Mouse (Mus musculus) mesoderm, embryonic 11.5 days (tissue): ENCODE results near the gene Grk2.
A peak's percentile ranks its signal among the peaks of the same experiment; 100 is the strongest.
"Not testable (repeated sequence)": the region's sequence is repeated elsewhere in the genome, so short reads cannot be mapped to it uniquely, and the experiment has no call there.

Experiments used
- DNase-seq: peaks from one replicate; pipeline ENCODE4 v3.0.0-alpha.2; 2012; ENCODE audit warnings: low read depth, low spot score

Gene Grk2

DNA sequence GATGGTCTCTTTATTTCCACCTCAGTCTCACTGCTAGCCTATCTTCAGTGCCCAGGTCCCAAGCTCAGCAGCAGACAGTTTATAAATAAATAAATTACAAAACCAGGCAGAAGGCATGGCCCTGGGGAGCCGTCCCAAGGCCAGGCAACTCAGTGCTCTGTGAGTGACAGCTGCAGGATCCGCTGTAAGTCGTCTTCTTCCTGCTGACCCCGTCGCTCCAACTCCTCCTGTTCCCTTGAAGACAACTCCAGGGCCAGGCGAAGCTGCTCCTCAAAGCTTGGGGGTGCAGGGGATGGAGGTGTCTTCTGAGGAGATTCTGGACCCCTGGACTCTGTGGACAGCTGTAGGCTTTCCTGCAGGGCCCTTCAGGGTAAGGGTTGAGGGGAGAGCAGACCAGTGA lies 35.8 kb downstream of the Grk2 start:
- DNase-seq = no peak

DNA sequence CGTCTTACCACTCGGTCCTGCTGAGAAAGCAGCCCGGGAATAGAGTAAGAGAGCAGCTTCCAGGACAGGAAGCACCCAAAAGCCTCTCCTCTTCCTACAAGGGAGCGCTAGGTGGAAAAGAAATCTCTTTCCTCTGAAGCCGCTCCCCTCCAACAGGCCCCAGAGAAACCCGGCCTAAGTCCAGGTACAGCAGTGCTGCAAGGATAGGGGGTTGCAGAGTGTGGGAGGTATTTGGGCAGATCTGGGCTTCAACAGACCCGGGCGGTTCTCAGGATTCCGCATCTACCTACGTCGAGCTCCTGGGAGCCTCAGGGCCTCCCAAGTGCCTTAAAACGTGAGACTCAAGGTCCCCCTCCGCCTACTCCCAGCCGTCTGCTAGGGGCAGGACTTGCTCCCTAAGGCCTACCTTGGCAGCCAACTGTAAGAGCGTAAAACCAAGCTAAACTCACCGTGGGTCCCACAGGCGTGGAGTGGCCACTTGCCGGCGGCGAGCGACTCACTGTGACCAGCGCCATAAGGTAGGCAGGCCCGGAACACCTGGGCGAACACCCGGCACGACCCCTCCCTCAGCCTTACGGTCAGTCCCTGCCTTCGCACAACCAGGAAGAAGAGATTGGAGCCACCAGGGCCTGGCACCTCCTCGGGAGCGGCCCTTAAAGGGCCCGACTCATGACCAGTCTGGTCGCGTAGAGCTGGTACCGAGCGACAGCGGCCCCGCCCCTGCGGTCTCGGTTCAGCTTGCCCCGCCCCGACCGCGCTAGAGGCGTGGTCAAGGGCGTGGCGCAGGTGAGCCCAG lies 37.3 kb downstream of the Grk2 start, which contains the start of gene Ssh3:
Gene Ssh3, minus strand, starts transcription at position 615 of the 796 bp plus-strand sequence.
- peak; percentile 19 for DNase-seq

- no peak for DNase-seq
Observed at GRCm38 (mm10) chr19:4265956-4266355, 40.1 kb downstream of the Grk2 start.

- no peak for DNase-seq
Observed at GRCm38 (mm10) chr19:4264171-4264780, 41.7 kb downstream of the Grk2 start.

DNA sequence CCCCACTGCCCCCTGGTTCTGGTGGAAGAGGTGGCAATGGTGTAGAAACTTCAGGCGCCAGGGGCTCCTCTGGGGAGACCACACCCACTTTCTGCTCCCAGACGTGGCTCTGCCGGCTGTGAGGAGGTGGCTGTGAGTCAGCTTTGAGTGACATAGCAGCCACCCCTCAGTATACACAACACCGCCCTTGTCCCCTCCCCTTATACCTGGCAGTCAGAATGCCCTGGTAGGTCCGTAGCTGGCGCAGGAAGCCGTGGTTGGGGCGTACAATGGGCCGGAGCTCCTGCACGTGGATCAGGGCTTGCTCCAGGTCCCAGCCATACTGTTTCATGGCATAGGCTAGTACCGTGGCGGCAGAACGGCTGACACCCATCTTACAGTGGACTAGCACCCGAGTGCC lies 42.3 kb downstream of the Grk2 start:
- DNase-seq = no peak

GRCm38 (mm10) chr19:4262756-4263155 lies 43.3 kb downstream of the Grk2 start:
- DNase-seq = no peak

GRCm38 (mm10) chr19:4261038-4261698 lies 44.9 kb downstream of the Grk2 start:
- peak; percentile 22 for DNase-seq

- no peak for DNase-seq
Observed at GRCm38 (mm10) chr19:4257897-4258252, 48.1 kb downstream of the Grk2 start.

GRCm38 (mm10) chr19:4257216-4257896 lies 48.7 kb downstream of the Grk2 start:
- DNase-seq = peak; percentile 96

DNA sequence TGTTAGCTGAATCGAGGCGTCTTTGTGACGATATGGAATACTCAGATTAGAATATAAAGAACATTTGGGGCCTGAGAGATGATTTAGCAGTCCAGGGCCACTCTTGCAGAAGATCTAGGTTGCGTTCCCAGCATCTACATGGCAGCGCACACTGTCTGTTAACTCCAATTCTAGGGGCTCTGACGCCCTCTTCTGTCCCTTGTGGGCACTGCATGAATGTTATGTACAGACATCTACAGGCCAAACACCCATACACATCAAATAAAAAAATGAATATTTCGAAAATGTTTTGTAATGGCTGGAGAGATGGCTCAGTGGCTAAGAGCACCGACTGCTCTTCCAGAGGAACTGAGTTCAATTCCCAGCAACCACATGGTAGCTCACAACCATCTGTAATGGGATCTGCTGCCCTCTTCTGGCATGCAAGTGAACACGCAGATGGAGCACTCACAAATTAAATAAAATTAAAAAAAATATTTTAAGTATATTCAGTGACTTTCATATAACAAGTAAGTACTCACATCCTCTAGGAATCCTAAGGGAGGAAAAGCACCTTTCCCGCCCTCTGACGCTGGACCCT lies 50.3 kb downstream of the Grk2 start:
- no peak for DNase-seq

DNA sequence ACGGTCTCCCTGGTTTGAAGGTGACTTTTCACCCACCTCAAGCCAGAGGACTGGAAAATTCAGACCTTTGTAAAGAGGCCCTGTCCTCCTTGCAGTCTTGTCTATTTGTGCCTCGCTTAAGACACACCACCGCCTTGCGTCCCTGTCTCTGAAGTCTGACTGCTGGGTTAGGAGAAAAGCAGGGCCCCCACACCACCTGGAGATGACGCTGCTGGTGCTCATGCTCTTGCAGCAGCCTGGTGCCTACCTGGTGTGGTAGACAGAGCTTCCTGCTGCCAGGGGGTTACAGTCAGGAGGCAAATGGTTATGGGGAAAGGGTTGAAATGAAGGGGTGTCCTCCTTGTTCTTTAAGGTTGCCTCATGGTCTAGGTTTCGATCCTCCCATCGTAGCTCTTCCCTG lies 51.8 kb downstream of the Grk2 start:
- no peak for DNase-seq

- not testable (repeated sequence) for DNase-seq
Observed at GRCm38 (mm10) chr19:4248683-4249082, 57.3 kb downstream of the Grk2 start.

DNA sequence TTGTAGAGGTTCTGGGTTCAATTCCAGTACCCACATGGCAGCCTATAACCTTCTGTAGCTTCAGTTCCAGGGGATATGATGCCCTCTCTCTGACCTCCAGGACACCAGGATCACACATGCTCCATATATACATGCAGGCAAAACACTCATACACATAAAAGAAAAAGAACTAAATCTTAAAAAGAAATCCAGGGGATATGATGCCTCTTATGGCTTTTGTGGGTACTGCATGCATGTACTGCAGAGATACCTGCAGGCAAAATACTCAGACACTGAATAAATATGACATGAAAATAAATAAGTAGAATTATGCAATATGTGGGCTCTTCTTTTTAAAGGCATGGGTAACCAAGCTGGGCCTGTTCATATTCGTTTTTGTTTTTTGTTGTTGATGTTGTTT lies 59.0 kb downstream of the Grk2 start:
- no peak for DNase-seq

- DNase-seq = no peak
Observed at GRCm38 (mm10) chr19:4244775-4245174, 61.2 kb downstream of the Grk2 start.

GRCm38 (mm10) chr19:4242416-4242815 lies 63.6 kb downstream of the Grk2 start:
- no peak for DNase-seq

GRCm38 (mm10) chr19:4240247-4240668 lies 65.8 kb downstream of the Grk2 start:
- DNase-seq = peak; percentile 74
